Mouse (Mus musculus) neural tube, embryonic 12.5 days (tissue): ENCODE data around the gene Ppm1e. TPM values are rescaled to one million over a fixed set of nuclear protein-coding genes. Genes with fewer than 3 reads are reported as not detected.

Experiments
- ATAC-seq: fragments of 200-750 bp; cut with Nextera tagmentation; 2 replicates; pipeline ENCODE4 v1.8.0; 2017; ENCODE audit warnings: low read depth, mild to moderate bottlenecking, moderate TSS enrichment, moderate library complexity; ENCODE audit not compliant: low FRiP score
- H3K27ac ChIP-seq: fragments of 300-500 bp; sonication (generic); 2 replicates; pipeline ENCODE4 v1.5.1; 2016
- H3K27me3 ChIP-seq: fragments of 300-500 bp; sonication (generic); replicated peaks from 2 replicates; pipeline ENCODE4 v1.6.1; 2016; ENCODE audit warnings: mild to moderate bottlenecking
- H3K36me3 ChIP-seq: fragments of 300-500 bp; sonication (generic); 2 replicates; pipeline ENCODE4 v1.6.1; 2016; ENCODE audit warnings: mild to moderate bottlenecking
- H3K4me1 ChIP-seq: fragments of 300-500 bp; sonication (generic); 2 replicates; pipeline ENCODE4 v1.6.1; 2016
- H3K4me2 ChIP-seq: fragments of 300-500 bp; sonication (generic); replicated peaks from 2 replicates; pipeline ENCODE4 v1.6.1; 2016; ENCODE audit warnings: mild to moderate bottlenecking
- H3K4me3 ChIP-seq: fragments of 300-500 bp; sonication (generic); 2 replicates; pipeline ENCODE4 v1.5.1; 2016
- H3K9ac ChIP-seq: fragments of 300-500 bp; sonication (generic); 2 replicates; pipeline ENCODE4 v1.6.1; 2016; ENCODE audit warnings: mild to moderate bottlenecking
- H3K9me3 ChIP-seq: fragments of 300-500 bp; sonication (generic); 2 replicates; pipeline ENCODE4 v1.6.1; 2016; ENCODE audit warnings: mild to moderate bottlenecking
- WGBS: fragments of 180-500 bp; shearing (Covaris S2); methylation state at CpG from one replicate; pipeline ENCODE4 v1.1.7; 2016; 5-methylcytosine and 5-hydroxymethylcytosine counted together
- polyA plus RNA-seq: library from polyadenylated mRNA; unstranded; fragments of >200 nt; fragmentation: Nextera tagmentation; extraction: Ambion mirVana; gene quantifications from 2 replicates; pipeline ENCODE4 v1.2.1, GENCODE M21; 2016

The Ppm1e gene
- polyA plus RNA-seq, 1 experiment from 2014 or later: 24.9 TPM

- ATAC-seq: 0 out of 2 replicates have a peak, but pooled peaks have one; percentile 10
- WGBS: 3% methylated on average over 31 of the region's 31 CpGs
Observed at GRCm38 (mm10) chr11:87357317-87358300, 1.2 kb downstream of the Ppm1e start.

GRCm38 (mm10) chr11:87354861-87355260 is 4.0 kb downstream of the Ppm1e start:
- no peak overlapping the region for H3K4me2 ChIP-seq
- no peak overlapping the region for H3K9ac ChIP-seq
- peaks cover 8% of the 10 kb centered on the region for H3K36me3 ChIP-seq
- H3K4me1 ChIP-seq: peaks cover 6% of the 10 kb centered on the region
- no peak overlapping the region for H3K4me3 ChIP-seq
- WGBS: 85% methylated on average over 1 of the region's 1 CpGs
- H3K9me3 ChIP-seq: no peaks in the 10 kb centered on the region
- H3K27me3 ChIP-seq: no peaks in the 10 kb centered on the region
- no peak for ATAC-seq
- H3K27ac ChIP-seq: no peak overlapping the region

More at GRCm38 (mm10) chr11:87357317-87358300, 1.2 kb downstream of the Ppm1e start:
- Histone ChIP-seq H3K9me3 (no peaks in the 10 kb centered on the region), H3K36me3 (peaks cover 4% of the 10 kb centered on the region), H3K4me2 (peak overlapping the region; percentile 81), H3K27me3 (no peaks in the 10 kb centered on the region), H3K9ac (peak overlapping the region; percentile 80), H3K4me3 (peak overlapping the region; percentile 84), H3K4me1 (peaks cover 6% of the 10 kb centered on the region), H3K27ac (peak overlapping the region; percentile 69)

- H3K9ac ChIP-seq: no peak overlapping the region
- H3K4me2 ChIP-seq: no peak overlapping the region
- peaks cover 6% of the 10 kb centered on the region for H3K4me1 ChIP-seq
- H3K36me3 ChIP-seq: peaks cover 8% of the 10 kb centered on the region
- no peaks in the 10 kb centered on the region for H3K9me3 ChIP-seq
- no peaks in the 10 kb centered on the region for H3K27me3 ChIP-seq
- ATAC-seq: no peak
- H3K27ac ChIP-seq: no peak overlapping the region
- H3K4me3 ChIP-seq: no peak overlapping the region
- 83% methylated on average over 7 of the region's 7 CpGs for WGBS
Observed at GRCm38 (mm10) chr11:87353646-87354170, 5.1 kb downstream of the Ppm1e start.

GRCm38 (mm10) chr11:87326381-87326780 is 32.4 kb downstream of the Ppm1e start:
- H3K27me3 ChIP-seq: no peaks in the 10 kb centered on the region
- no peak overlapping the region for H3K4me2 ChIP-seq
- H3K27ac ChIP-seq: no peak overlapping the region
- 0 out of 2 replicates have a peak, but pooled peaks cover 3% of the 10 kb centered on the region for H3K36me3 ChIP-seq
- no peak for ATAC-seq
- H3K9ac ChIP-seq: no peak overlapping the region
- H3K9me3 ChIP-seq: 0 out of 2 replicates have a peak, but pooled peaks cover 3% of the 10 kb centered on the region
- no peaks in the 10 kb centered on the region for H3K4me1 ChIP-seq
- 95% methylated on average over 3 of the region's 3 CpGs for WGBS
- H3K4me3 ChIP-seq: no peak overlapping the region

GRCm38 (mm10) chr11:87322558-87322957 is 36.3 kb downstream of the Ppm1e start:
- Histone ChIP-seq H3K4me1 (no peaks in the 10 kb centered on the region), H3K9ac (no peak overlapping the region), H3K4me2 (no peak overlapping the region), H3K4me3 (no peak overlapping the region), H3K27ac (no peak overlapping the region), H3K9me3 (no peaks in the 10 kb centered on the region), H3K36me3 (no peaks in the 10 kb centered on the region), H3K27me3 (no peaks in the 10 kb centered on the region)
- ATAC-seq: no peak
- 60% methylated on average over 8 of the region's 8 CpGs for WGBS

- Histone ChIP-seq H3K36me3 (no peaks in the 10 kb centered on the region), H3K9ac (no peak overlapping the region), H3K27ac (no peak overlapping the region), H3K4me2 (no peak overlapping the region), H3K4me1 (no peaks in the 10 kb centered on the region), H3K27me3 (no peaks in the 10 kb centered on the region), H3K4me3 (no peak overlapping the region), H3K9me3 (no peaks in the 10 kb centered on the region)
- no peak for ATAC-seq
- 75% methylated on average over 5 of the region's 5 CpGs for WGBS
Observed at GRCm38 (mm10) chr11:87320007-87320406, 38.8 kb downstream of the Ppm1e start.

- no peaks in the 10 kb centered on the region for H3K36me3 ChIP-seq
- 94% methylated on average over 9 of the region's 9 CpGs for WGBS
- ATAC-seq: no peak
- no peaks in the 10 kb centered on the region for H3K4me1 ChIP-seq
- no peak overlapping the region for H3K27ac ChIP-seq
- no peak overlapping the region for H3K4me2 ChIP-seq
- H3K4me3 ChIP-seq: no peak overlapping the region
- H3K9me3 ChIP-seq: no peaks in the 10 kb centered on the region
- H3K9ac ChIP-seq: no peak overlapping the region
- no peaks in the 10 kb centered on the region for H3K27me3 ChIP-seq
Observed at GRCm38 (mm10) chr11:87318956-87319708, 39.7 kb downstream of the Ppm1e start.

GRCm38 (mm10) chr11:87313533-87313932 is 45.3 kb downstream of the Ppm1e start:
- no peaks in the 10 kb centered on the region for H3K27me3 ChIP-seq
- H3K9ac ChIP-seq: no peak overlapping the region
- no peak for ATAC-seq
- WGBS: 81% methylated on average over 3 of the region's 3 CpGs
- H3K4me3 ChIP-seq: no peak overlapping the region
- H3K36me3 ChIP-seq: no peaks in the 10 kb centered on the region
- H3K27ac ChIP-seq: no peak overlapping the region
- no peaks in the 10 kb centered on the region for H3K9me3 ChIP-seq
- H3K4me2 ChIP-seq: no peak overlapping the region
- no peaks in the 10 kb centered on the region for H3K4me1 ChIP-seq

GRCm38 (mm10) chr11:87310309-87310708 is 48.5 kb downstream of the Ppm1e start:
- H3K9me3 ChIP-seq: no peaks in the 10 kb centered on the region
- H3K4me1 ChIP-seq: no peaks in the 10 kb centered on the region
- ATAC-seq: no peak
- no peak overlapping the region for H3K4me2 ChIP-seq
- H3K36me3 ChIP-seq: no peaks in the 10 kb centered on the region
- no peak overlapping the region for H3K9ac ChIP-seq
- H3K4me3 ChIP-seq: no peak overlapping the region
- H3K27ac ChIP-seq: no peak overlapping the region
- 96% methylated on average over 2 of the region's 2 CpGs for WGBS
- H3K27me3 ChIP-seq: no peaks in the 10 kb centered on the region

GRCm38 (mm10) chr11:87309329-87310074 is 49.3 kb downstream of the Ppm1e start:
- H3K4me1 ChIP-seq: no peaks in the 10 kb centered on the region
- H3K27me3 ChIP-seq: no peaks in the 10 kb centered on the region
- WGBS: 88% methylated on average over 8 of the region's 8 CpGs
- no peak overlapping the region for H3K4me2 ChIP-seq
- H3K27ac ChIP-seq: no peak overlapping the region
- no peaks in the 10 kb centered on the region for H3K9me3 ChIP-seq
- no peak overlapping the region for H3K9ac ChIP-seq
- no peak for ATAC-seq
- H3K4me3 ChIP-seq: no peak overlapping the region
- no peaks in the 10 kb centered on the region for H3K36me3 ChIP-seq

GRCm38 (mm10) chr11:87299066-87299465 is 59.8 kb downstream of the Ppm1e start:
- no peak overlapping the region for H3K27ac ChIP-seq
- H3K4me2 ChIP-seq: no peak overlapping the region
- WGBS: 82% methylated on average over 5 of the region's 5 CpGs
- no peaks in the 10 kb centered on the region for H3K9me3 ChIP-seq
- H3K36me3 ChIP-seq: no peaks in the 10 kb centered on the region
- no peak overlapping the region for H3K9ac ChIP-seq
- H3K4me1 ChIP-seq: no peaks in the 10 kb centered on the region
- no peak for ATAC-seq
- no peak overlapping the region for H3K4me3 ChIP-seq
- no peaks in the 10 kb centered on the region for H3K27me3 ChIP-seq
